Mouse (Mus musculus) stomach, embryonic 16.5 days (tissue): Measurements from ENCODE around the gene Nt5e. TPM values are rescaled to one million over a fixed set of nuclear protein-coding genes. Genes with fewer than 3 reads are reported as not detected.

Experiments used
- ATAC-seq: fragments of 200-750 bp; cut with Nextera tagmentation; 2 replicates; pipeline ENCODE4 v1.8.0; 2017; ENCODE audit warnings: moderate number of reproducible peaks, moderate TSS enrichment; ENCODE audit not compliant: insufficient read depth, low FRiP score
- H3K27ac ChIP-seq: fragments of 300-500 bp; sonication (generic); 2 replicates; pipeline ENCODE4 v1.5.1; 2014; ENCODE audit warnings: low read length
- H3K27me3 ChIP-seq: fragments of 300-500 bp; sonication (generic); 2 replicates; pipeline ENCODE4 v1.6.1; 2014; ENCODE audit warnings: low read length, control low read depth, mixed read lengths; ENCODE audit not compliant: control insufficient read depth, insufficient read depth
- H3K36me3 ChIP-seq: fragments of 300-500 bp; sonication (generic); 2 replicates; pipeline ENCODE4 v1.6.1; 2014; ENCODE audit warnings: low read length; ENCODE audit not compliant: control insufficient read depth, insufficient read depth
- H3K4me1 ChIP-seq: fragments of 300-500 bp; sonication (generic); 2 replicates; pipeline ENCODE4 v1.6.1; 2014; ENCODE audit warnings: low read length, control low read depth, mixed read lengths; ENCODE audit not compliant: control insufficient read depth, insufficient read depth
- H3K4me2 ChIP-seq: fragments of 300-500 bp; sonication (generic); 2 replicates; pipeline ENCODE4 v1.6.1; 2014; ENCODE audit warnings: low read depth, low read length, mixed read lengths
- H3K4me3 ChIP-seq: fragments of 300-500 bp; sonication (generic); replicated peaks from 2 replicates; pipeline ENCODE4 v1.5.1; 2014; ENCODE audit warnings: mild to moderate bottlenecking, low read length
- H3K9ac ChIP-seq: fragments of 300-500 bp; sonication (generic); 2 replicates; pipeline ENCODE4 v1.6.1; 2014; ENCODE audit warnings: low read length
- H3K9me3 ChIP-seq: fragments of 300-500 bp; sonication (generic); replicated peaks from 2 replicates; pipeline ENCODE4 v1.6.1; 2016; ENCODE audit warnings: low read length, control low read depth; ENCODE audit not compliant: control insufficient read depth
- WGBS: fragments of 180-500 bp; shearing (Covaris S2); extraction: QIAGEN DNeasy Blood & Tissue Kit; methylation state at CpG from one replicate; pipeline ENCODE4 v1.1.7; 2014; 5-methylcytosine and 5-hydroxymethylcytosine counted together
- polyA plus RNA-seq: library from polyadenylated mRNA; unstranded; fragments of >200 nt; fragmentation: Nextera tagmentation; extraction: Ambion mirVana; gene quantifications from 2 replicates; pipeline ENCODE4 v1.2.1, GENCODE M21; 2015

Gene Nt5e
- polyA plus RNA-seq, 1 experiment from 2014 or later, result 6.5 TPM

GRCm38 (mm10) chr9:88353459-88353858 is 26.5 kb downstream of the Nt5e start:
- no peak overlapping the region for H3K9ac ChIP-seq
- no peak overlapping the region for H3K4me3 ChIP-seq
- no peaks in the 10 kb centered on the region for H3K36me3 ChIP-seq
- no peaks in the 10 kb centered on the region for H3K4me1 ChIP-seq
- no peak overlapping the region for H3K4me2 ChIP-seq
- no peaks in the 10 kb centered on the region for H3K27me3 ChIP-seq
- H3K9me3 ChIP-seq, result no peaks in the 10 kb centered on the region
- no peak for ATAC-seq
- WGBS, result 82% methylated on average over 7 of the region's 7 CpGs
- H3K27ac ChIP-seq, result no peak overlapping the region

- no peak overlapping the region for H3K27ac ChIP-seq
- H3K36me3 ChIP-seq, result no peaks in the 10 kb centered on the region
- H3K4me3 ChIP-seq, result no peak overlapping the region
- H3K4me1 ChIP-seq, result no peaks in the 10 kb centered on the region
- WGBS, result 59% methylated on average over 3 of the region's 3 CpGs
- ATAC-seq, result no peak
- no peak overlapping the region for H3K4me2 ChIP-seq
- H3K27me3 ChIP-seq, result no peaks in the 10 kb centered on the region
- H3K9ac ChIP-seq, result no peak overlapping the region
- no peaks in the 10 kb centered on the region for H3K9me3 ChIP-seq
Observed at GRCm38 (mm10) chr9:88357173-88357572, 30.2 kb downstream of the Nt5e start.

- H3K4me1 ChIP-seq, result no peaks in the 10 kb centered on the region
- 71% methylated on average over 2 of the region's 2 CpGs for WGBS
- no peak overlapping the region for H3K27ac ChIP-seq
- H3K36me3 ChIP-seq, result no peaks in the 10 kb centered on the region
- no peaks in the 10 kb centered on the region for H3K27me3 ChIP-seq
- no peak for ATAC-seq
- no peak overlapping the region for H3K4me3 ChIP-seq
- H3K9ac ChIP-seq, result no peak overlapping the region
- no peak overlapping the region for H3K4me2 ChIP-seq
- H3K9me3 ChIP-seq, result no peaks in the 10 kb centered on the region
Observed at GRCm38 (mm10) chr9:88359140-88359539, 32.1 kb downstream of the Nt5e start.

GRCm38 (mm10) chr9:88361211-88361909 is 34.4 kb downstream of the Nt5e start:
- Histone ChIP-seq H3K9me3 (no peaks in the 10 kb centered on the region), H3K36me3 (no peaks in the 10 kb centered on the region), H3K27ac (peak overlapping the region; percentile 15; the same call in 1 of the 2 replicates), H3K27me3 (no peaks in the 10 kb centered on the region), H3K4me3 (no peak overlapping the region), H3K4me1 (no peaks in the 10 kb centered on the region), H3K4me2 (no peak overlapping the region), H3K9ac (no peak overlapping the region)
- 71% methylated on average over 14 of the region's 14 CpGs for WGBS
- no peak for ATAC-seq

- 33% methylated on average over 4 of the region's 5 CpGs for WGBS
Observed at GRCm38 (mm10) chr9:88362055-88362850, 35.3 kb downstream of the Nt5e start.

GRCm38 (mm10) chr9:88363102-88363501 is 36.1 kb downstream of the Nt5e start:
- Histone ChIP-seq H3K4me2 (no peak overlapping the region), H3K27me3 (no peaks in the 10 kb centered on the region), H3K9ac (no peak overlapping the region), H3K9me3 (no peaks in the 10 kb centered on the region), H3K36me3 (no peaks in the 10 kb centered on the region), H3K4me1 (no peaks in the 10 kb centered on the region), H3K4me3 (no peak overlapping the region), H3K27ac (no peak overlapping the region)
- ATAC-seq, result no peak
- WGBS, result 90% methylated on average over 3 of the region's 3 CpGs

More at GRCm38 (mm10) chr9:88362055-88362850, 35.3 kb downstream of the Nt5e start:
- Histone ChIP-seq H3K4me3 (no peak overlapping the region), H3K36me3 (no peaks in the 10 kb centered on the region), H3K27me3 (no peaks in the 10 kb centered on the region), H3K9ac (no peak overlapping the region), H3K9me3 (no peaks in the 10 kb centered on the region), H3K27ac (no peak overlapping the region), H3K4me1 (no peaks in the 10 kb centered on the region), H3K4me2 (no peak overlapping the region)
- ATAC-seq, result no peak

GRCm38 (mm10) chr9:88366308-88366707 is 39.3 kb downstream of the Nt5e start:
- Histone ChIP-seq H3K27me3 (no peaks in the 10 kb centered on the region), H3K36me3 (no peaks in the 10 kb centered on the region), H3K4me3 (no peak overlapping the region), H3K27ac (no peak overlapping the region), H3K9me3 (no peaks in the 10 kb centered on the region), H3K4me1 (no peaks in the 10 kb centered on the region), H3K4me2 (no peak overlapping the region), H3K9ac (no peak overlapping the region)
- WGBS, result 78% methylated on average over 4 of the region's 4 CpGs
- ATAC-seq, result no peak

GRCm38 (mm10) chr9:88366819-88367218 is 39.8 kb downstream of the Nt5e start:
- ATAC-seq, result no peak
- WGBS, result 80% methylated on average over 4 of the region's 4 CpGs
- no peaks in the 10 kb centered on the region for H3K9me3 ChIP-seq

GRCm38 (mm10) chr9:88367322-88367721 is 40.3 kb downstream of the Nt5e start:
- Histone ChIP-seq H3K4me1 (no peaks in the 10 kb centered on the region), H3K4me3 (no peak overlapping the region), H3K27ac (no peak overlapping the region), H3K9me3 (no peaks in the 10 kb centered on the region), H3K4me2 (no peak overlapping the region), H3K9ac (no peak overlapping the region), H3K27me3 (no peaks in the 10 kb centered on the region), H3K36me3 (no peaks in the 10 kb centered on the region)
- no peak for ATAC-seq
- 79% methylated on average over 5 of the region's 5 CpGs for WGBS

More at GRCm38 (mm10) chr9:88366819-88367218, 39.8 kb downstream of the Nt5e start:
- H3K4me1 ChIP-seq, result no peaks in the 10 kb centered on the region
- no peak overlapping the region for H3K4me2 ChIP-seq
- H3K36me3 ChIP-seq, result no peaks in the 10 kb centered on the region
- no peak overlapping the region for H3K4me3 ChIP-seq
- no peak overlapping the region for H3K27ac ChIP-seq
- no peak overlapping the region for H3K9ac ChIP-seq
- H3K27me3 ChIP-seq, result no peaks in the 10 kb centered on the region
